Mouse (Mus musculus) liver, postnatal 0 days (tissue): ENCODE results near the gene Hnrnpu. TPM values are rescaled to one million over a fixed set of nuclear protein-coding genes. Genes with fewer than 3 reads are reported as not detected.

ENCODE experiments used
- ATAC-seq: fragments of 200-750 bp; cut with Nextera tagmentation; 2 replicates; pipeline ENCODE4 v1.8.0; 2017; ENCODE audit warnings: mild to moderate bottlenecking, moderate library complexity
- DNase-seq: peaks from one replicate; pipeline ENCODE4 v3.0.0-alpha.2; 2016
- H3K27ac ChIP-seq: fragments of 300-500 bp; sonication (generic); 2 replicates; pipeline ENCODE4 v1.5.1; 2014; ENCODE audit warnings: antibody characterized with exemption, moderate library complexity, mild to moderate bottlenecking, low read depth
- H3K27me3 ChIP-seq: fragments of 300-500 bp; sonication (generic); 2 replicates; pipeline ENCODE4 v1.6.1; 2014; ENCODE audit warnings: low read length, control low read depth, mixed read lengths; ENCODE audit not compliant: insufficient read depth
- H3K36me3 ChIP-seq: fragments of 300-500 bp; sonication (generic); replicated peaks from 2 replicates; pipeline ENCODE4 v1.6.1; 2014; ENCODE audit warnings: mild to moderate bottlenecking, control low read depth, low read length, moderate library complexity, mixed read lengths; ENCODE audit not compliant: insufficient read depth
- H3K4me1 ChIP-seq: fragments of 300-500 bp; sonication (generic); 2 replicates; pipeline ENCODE4 v1.6.1; 2014; ENCODE audit warnings: antibody characterized with exemption, mild to moderate bottlenecking, control low read depth; ENCODE audit not compliant: insufficient read depth
- H3K4me2 ChIP-seq: fragments of 300-500 bp; sonication (generic); 2 replicates; pipeline ENCODE4 v1.6.1; 2014; ENCODE audit warnings: low read depth, mild to moderate bottlenecking, low read length, moderate library complexity, mixed read lengths
- H3K4me3 ChIP-seq: fragments of 300-500 bp; sonication (generic); 2 replicates; pipeline ENCODE4 v1.5.1; 2014; ENCODE audit warnings: low read depth, low read length
- H3K9ac ChIP-seq: fragments of 300-500 bp; sonication (generic); replicated peaks from 2 replicates; pipeline ENCODE4 v1.6.1; 2014; ENCODE audit warnings: mild to moderate bottlenecking, moderate library complexity
- H3K9me3 ChIP-seq: fragments of 300-500 bp; sonication (generic); 2 replicates; pipeline ENCODE4 v1.6.1; 2016; ENCODE audit warnings: mild to moderate bottlenecking, control low read depth, low read length, mixed read lengths
- CTCF ChIP-seq: sonication (generic); IDR thresholded peaks from 2 replicates; pipeline ENCODE4 v1.5.1; 2016; ENCODE audit warnings: antibody characterized with exemption, low read depth
- EP300 ChIP-seq: IDR thresholded peaks from 2 replicates; pipeline ENCODE4 v1.6.1; 2016; ENCODE audit warnings: antibody characterized with exemption, low read depth, mild to moderate bottlenecking
- WGBS: fragments of 180-500 bp; shearing (Covaris S2); extraction: QIAGEN DNeasy Blood & Tissue Kit; methylation state at CpG from one replicate; pipeline ENCODE4 v1.1.7; 2014; ENCODE audit not compliant: insufficient replicate concordance; 5-methylcytosine and 5-hydroxymethylcytosine counted together
- polyA plus RNA-seq: library from polyadenylated mRNA; unstranded; fragments of >200 nt; fragmentation: Nextera tagmentation; extraction: Ambion mirVana; gene quantifications from 2 replicates; pipeline ENCODE4 v1.2.1, GENCODE M21; 2015

Hnrnpu gene
- polyA plus RNA-seq, 1 experiment from 2014 or later, result 106 TPM

DNA sequence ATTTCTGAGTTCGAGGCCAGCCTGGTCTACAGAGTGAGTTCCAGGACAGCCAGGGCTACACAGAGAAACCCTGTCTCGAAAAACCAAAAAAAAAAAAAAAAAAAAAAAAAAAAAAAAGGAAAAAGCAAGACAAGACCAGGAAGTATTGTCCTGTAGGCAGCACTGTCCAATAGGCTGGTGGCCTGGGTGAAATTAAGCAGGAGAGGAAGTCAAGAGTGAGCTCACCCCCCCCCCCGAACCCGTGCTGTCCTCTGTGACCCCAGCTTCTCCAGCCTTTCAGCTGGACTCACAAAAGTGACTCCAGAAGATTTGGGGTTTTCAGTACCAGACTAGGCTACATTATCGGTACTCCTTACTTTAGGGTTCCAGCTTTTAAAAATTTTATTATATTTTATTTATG lies 5.0 kb upstream of the Hnrnpu start:
- no peak overlapping the region for H3K4me2 ChIP-seq
- DNase-seq, result no peak
- H3K36me3 ChIP-seq, result no peaks in the 10 kb centered on the region
- no peak overlapping the region for H3K27ac ChIP-seq
- H3K4me3 ChIP-seq, result no peak overlapping the region
- TF ChIP-seq CTCF (no peak), EP300 (no peak)
- no peak overlapping the region for H3K9ac ChIP-seq
- ATAC-seq, result no peak
- 62% methylated on average over 4 of the region's 5 CpGs for WGBS
- H3K4me1 ChIP-seq, result peaks cover 6% of the 10 kb centered on the region
- H3K9me3 ChIP-seq, result no peaks in the 10 kb centered on the region
- H3K27me3 ChIP-seq, result no peaks in the 10 kb centered on the region

DNA sequence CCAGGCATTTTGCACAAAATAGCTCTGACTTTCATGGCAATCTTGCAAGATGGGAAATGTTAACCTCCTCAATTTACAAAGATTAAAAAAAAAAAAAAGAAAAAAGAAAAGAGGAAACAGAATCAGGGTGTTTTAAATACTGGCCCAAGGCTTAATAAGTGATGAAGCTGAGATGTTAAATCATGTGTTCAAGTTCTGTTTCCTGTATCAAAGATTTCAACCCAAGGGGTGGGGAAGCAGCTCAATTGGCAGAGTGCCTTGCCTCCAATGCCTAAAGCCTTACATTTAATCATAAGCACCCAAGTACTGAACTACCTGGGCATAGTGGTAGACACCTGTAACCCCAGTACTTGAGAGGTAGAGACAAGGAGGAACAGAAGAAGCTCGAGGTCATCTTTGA lies 4.5 kb upstream of the Hnrnpu start:
- peaks cover 6% of the 10 kb centered on the region for H3K4me1 ChIP-seq
- H3K27me3 ChIP-seq, result no peaks in the 10 kb centered on the region
- H3K9ac ChIP-seq, result no peak overlapping the region
- DNase-seq, result no peak
- H3K36me3 ChIP-seq, result no peaks in the 10 kb centered on the region
- H3K4me2 ChIP-seq, result no peak overlapping the region
- H3K27ac ChIP-seq, result no peak overlapping the region
- WGBS, result 63% methylated on average over 1 of the region's 1 CpGs
- H3K4me3 ChIP-seq, result no peak overlapping the region
- TF ChIP-seq EP300, result no peak
- TF ChIP-seq CTCF, result no peak
- no peak for ATAC-seq
- H3K9me3 ChIP-seq, result no peaks in the 10 kb centered on the region

DNA sequence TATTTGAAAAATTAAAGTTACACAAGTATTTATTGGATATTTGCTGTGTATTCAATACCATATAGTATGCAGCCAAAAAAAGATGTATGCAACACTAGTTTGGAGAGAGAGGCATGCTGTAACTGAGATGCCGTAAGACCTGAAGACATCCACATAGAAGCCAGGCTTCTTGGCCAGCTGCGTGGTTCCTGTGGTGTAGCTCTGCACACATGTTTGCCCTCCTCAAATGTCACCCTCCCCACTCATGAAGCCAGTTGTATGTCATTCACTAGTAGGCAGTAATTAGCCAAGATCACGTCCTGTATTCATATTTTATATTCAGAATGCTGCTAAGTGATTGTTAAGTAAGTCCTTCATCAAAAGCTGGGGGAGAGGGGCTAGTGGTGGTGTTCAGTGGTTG lies 3.8 kb upstream of the Hnrnpu start:
- Histone ChIP-seq H3K4me2 (no peak overlapping the region), H3K9ac (no peak overlapping the region), H3K36me3 (no peaks in the 10 kb centered on the region), H3K27ac (no peak overlapping the region), H3K4me3 (no peak overlapping the region), H3K27me3 (no peaks in the 10 kb centered on the region), H3K4me1 (peaks cover 6% of the 10 kb centered on the region), H3K9me3 (no peaks in the 10 kb centered on the region)
- 69% methylated on average over 3 of the region's 3 CpGs for WGBS
- TF ChIP-seq CTCF (no peak), EP300 (no peak)
- DNase-seq, result no peak
- ATAC-seq, result no peak

DNA sequence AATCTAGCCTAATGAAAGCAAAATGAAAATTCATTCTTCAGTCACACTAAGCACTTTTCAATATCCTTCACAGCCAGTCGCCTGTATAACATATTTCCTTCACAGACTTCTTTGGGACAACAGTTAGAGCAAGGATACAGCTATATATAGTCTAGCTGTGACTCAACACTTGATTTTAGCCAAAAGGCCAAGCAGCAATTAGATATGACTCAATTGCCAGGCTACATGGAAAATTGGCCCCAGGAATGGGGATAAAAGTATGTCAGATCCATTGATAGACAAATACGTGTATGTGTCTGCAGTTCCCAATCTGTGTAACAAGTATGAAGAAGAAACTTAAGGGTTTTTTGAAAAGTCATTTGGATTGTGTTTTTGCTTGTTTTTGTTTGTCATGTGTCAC lies 2.6 kb upstream of the Hnrnpu start:
- DNase-seq, result no peak

DNA sequence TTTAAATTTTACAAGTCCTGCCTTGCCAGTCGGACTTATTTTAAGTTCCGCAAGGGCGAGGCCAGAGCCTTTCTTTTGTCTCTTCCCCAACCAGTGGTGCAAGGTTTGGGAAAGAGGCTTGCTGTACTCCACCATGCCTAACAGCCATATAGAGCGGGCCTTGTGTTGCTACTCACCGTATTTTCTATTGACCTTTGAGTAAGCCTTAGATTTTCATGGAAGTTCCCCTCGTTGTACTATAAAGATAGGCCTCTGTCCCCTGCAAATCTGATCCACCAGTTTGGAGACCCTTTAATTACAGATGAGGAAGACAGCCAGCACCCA lies 683 bp upstream of the Hnrnpu start:
- H3K4me2 ChIP-seq, result peak overlapping the region; percentile 89
- ATAC-seq (no peak), DNase-seq (peak; percentile 44)
- no peaks in the 10 kb centered on the region for H3K27me3 ChIP-seq
- peaks cover 8% of the 10 kb centered on the region for H3K4me1 ChIP-seq
- WGBS, result 5% methylated on average over 6 of the region's 6 CpGs
- peak overlapping the region; percentile 100 for H3K9ac ChIP-seq
- peak overlapping the region; percentile 100 for H3K27ac ChIP-seq
- H3K36me3 ChIP-seq, result peaks cover 17% of the 10 kb centered on the region
- TF ChIP-seq EP300 (no peak), CTCF (no peak)
- no peaks in the 10 kb centered on the region for H3K9me3 ChIP-seq
- H3K4me3 ChIP-seq, result peak overlapping the region; percentile 98

More for the DNA sequence above, 2.6 kb upstream of the Hnrnpu start:
- TF ChIP-seq EP300, result no peak
- no peak for TF ChIP-seq CTCF
- Histone ChIP-seq H3K36me3 (peaks cover under 1% of the 10 kb centered on the region; the same call in 1 of the 2 replicates), H3K4me1 (peaks cover 6% of the 10 kb centered on the region), H3K4me2 (no peak overlapping the region), H3K9ac (no peak overlapping the region), H3K27ac (no peak overlapping the region), H3K4me3 (no peak overlapping the region), H3K27me3 (no peaks in the 10 kb centered on the region), H3K9me3 (no peaks in the 10 kb centered on the region)
- ATAC-seq, result no peak
- 93% methylated on average over 2 of the region's 2 CpGs for WGBS

DNA sequence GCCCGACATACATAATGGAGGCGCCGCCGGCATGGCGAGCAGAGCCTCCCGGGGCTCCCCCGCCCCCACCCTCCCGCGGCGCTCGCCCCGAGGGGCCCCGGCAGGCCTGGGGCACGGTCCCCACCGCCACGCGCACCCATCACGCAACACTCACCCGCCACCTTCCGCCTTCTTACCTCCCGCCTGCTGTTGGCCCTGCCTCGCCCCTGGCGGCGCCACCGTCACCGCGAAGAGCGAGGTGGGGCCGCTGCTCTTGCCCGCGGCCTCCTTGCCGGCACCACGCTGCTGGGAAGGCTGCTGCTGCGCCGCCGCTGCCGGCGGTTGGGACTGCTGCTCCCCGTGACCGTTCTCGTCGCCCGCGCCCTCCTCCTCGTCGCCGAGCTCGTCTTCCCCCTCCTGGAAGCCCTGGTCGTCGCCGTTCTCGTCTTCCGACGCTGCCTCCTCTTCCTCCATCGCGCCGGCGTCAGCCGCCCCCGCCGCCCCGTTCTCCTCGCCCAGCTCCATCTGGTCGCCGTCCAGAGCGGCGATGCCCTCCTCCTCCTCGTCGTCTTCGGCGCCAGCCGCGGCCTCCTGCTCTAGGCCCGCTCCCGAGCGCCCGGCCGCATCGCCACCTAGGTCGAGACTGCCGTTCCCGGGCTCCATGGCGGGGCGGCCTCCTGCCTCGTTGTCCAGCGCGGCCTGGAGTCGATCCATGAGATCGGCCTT lies 668 bp downstream of the Hnrnpu start:
- H3K9me3 ChIP-seq, result no peaks in the 10 kb centered on the region
- H3K27me3 ChIP-seq, result no peaks in the 10 kb centered on the region
- ATAC-seq (peak; percentile 43), DNase-seq (no peak)
- WGBS, result under 1% methylated on average over 74 of the region's 89 CpGs
- peaks cover 30% of the 10 kb centered on the region for H3K36me3 ChIP-seq
- peak overlapping the region; percentile 98 for H3K4me3 ChIP-seq
- H3K4me2 ChIP-seq, result peak overlapping the region; percentile 89
- peak overlapping the region; percentile 100 for H3K27ac ChIP-seq
- TF ChIP-seq EP300 (no peak), CTCF (peak; percentile 26; the same call in 1 of the 2 replicates)
- H3K9ac ChIP-seq, result peak overlapping the region; percentile 100
- H3K4me1 ChIP-seq, result peaks cover 14% of the 10 kb centered on the region
